Mouse (Mus musculus) MEL (cell line): ENCODE measurements at regions not wholly inside any gene's neighbourhood (a gene's known extent, or its start where the extent isn't known, plus 50 kb on each side); places are given as distances from the start of the nearest gene placed in this dataset.

Source experiments
- CHD1 ChIP-seq: IDR thresholded peaks from 2 replicates; pipeline ENCODE4 v1.6.1; 2012; ENCODE audit warnings: low read depth, mild to moderate bottlenecking, inconsistent platforms, low read length, improper control_type of control experiment
- CTCF ChIP-seq, 3 experiments: IDR thresholded peaks in 2 of 3; conservative IDR thresholded peaks in 1 of 3; 2 replicates each; pipeline ENCODE4 v1.5.1; 2011 to 2012; ENCODE audit warnings: low read length in 3 of 3, low read depth in 2 of 3, mild to moderate bottlenecking in 2 of 3, improper control_type of control experiment in 1 of 3, inconsistent platforms in 1 of 3, mixed read lengths in 1 of 3, moderate library complexity in 1 of 3; ENCODE audit not compliant: control insufficient read depth in 1 of 3, insufficient read depth in 1 of 3, poor library complexity in 1 of 3, severe bottlenecking in 1 of 3
- GATA1 ChIP-seq: IDR thresholded peaks from 2 replicates; pipeline ENCODE4 v1.6.1; 2011; ENCODE audit warnings: low read depth, low read length, improper control_type of control experiment
- JUND ChIP-seq: IDR thresholded peaks from 2 replicates; pipeline ENCODE4 v1.6.1; 2011; ENCODE audit warnings: low read depth, mild to moderate bottlenecking, improper control_type of control experiment, low read length
- MAX ChIP-seq: IDR thresholded peaks from 2 replicates; pipeline ENCODE4 v1.6.1; 2011; ENCODE audit warnings: low read length, improper control_type of control experiment
- POLR2A ChIP-seq, 2 experiments: IDR thresholded peaks; 2 replicates each; pipeline ENCODE4 v1.6.1; 2011 to 2012; ENCODE audit warnings: low read length in 2 of 2, mild to moderate bottlenecking in 2 of 2, control low read depth in 1 of 2, improper control_type of control experiment in 1 of 2, low read depth in 1 of 2, moderate library complexity in 1 of 2; ENCODE audit not compliant: control insufficient read depth in 1 of 2, insufficient read depth in 1 of 2, poor library complexity in 1 of 2
- POLR2AphosphoS2 ChIP-seq: IDR thresholded peaks from 2 replicates; pipeline ENCODE4 v1.6.1; 2011; ENCODE audit warnings: low read length, improper control_type of control experiment
- TAL1 ChIP-seq: IDR thresholded peaks from 2 replicates; pipeline ENCODE4 v1.6.1; 2012; ENCODE audit warnings: mild to moderate bottlenecking, inconsistent platforms, low read length, moderate library complexity, mixed read lengths
- USF1 ChIP-seq: IDR thresholded peaks from 2 replicates; pipeline ENCODE4 v1.6.1; 2014; ENCODE audit warnings: low read depth, mild to moderate bottlenecking, inconsistent platforms, low read length, improper control_type of control experiment, moderate library complexity

DNA sequence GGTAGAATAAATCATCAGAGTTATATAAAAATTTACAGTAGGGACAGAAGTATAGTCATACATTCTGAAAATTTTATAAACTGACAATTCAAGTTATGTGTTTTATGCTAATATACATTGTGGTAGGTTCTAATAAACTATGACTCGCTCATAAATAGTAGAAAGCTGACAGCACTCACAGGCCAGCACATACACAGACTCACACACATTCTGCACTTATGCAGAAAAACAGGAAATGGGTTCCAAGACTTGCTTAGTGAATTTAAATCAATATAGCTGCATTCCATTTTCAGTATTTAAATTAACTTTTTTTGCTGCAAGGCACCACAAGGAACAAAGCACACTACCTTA is 403.3 kb upstream of the Nr2f1 start:
- TF ChIP-seq GATA1 (no peak), POLR2AphosphoS2 (no peak), CTCF (IDR thresholded peaks at IDR 0.05 in 2 of 3, conservative IDR thresholded peaks at IDR 0.05 in 1 of 3; ENCODE audit: control insufficient read depth in 1 of 3, insufficient read depth in 1 of 3, low read depth in 2 of 3, low read length in 3 of 3, poor library complexity in 1 of 3, severe bottlenecking in 1 of 3) (no peak), MAX (no peak), JUND (no peak), POLR2A (IDR thresholded peaks at IDR 0.05; ENCODE audit: control insufficient read depth in 1 of 2, insufficient read depth in 1 of 2, low read depth in 1 of 2, low read length in 2 of 2, poor library complexity in 1 of 2) (no peak), USF1 (no peak), CHD1 (no peak), TAL1 (no peak)
